17 mouse cellular contexts compared by ENCODE assay signal in the genomic region with DNA sequence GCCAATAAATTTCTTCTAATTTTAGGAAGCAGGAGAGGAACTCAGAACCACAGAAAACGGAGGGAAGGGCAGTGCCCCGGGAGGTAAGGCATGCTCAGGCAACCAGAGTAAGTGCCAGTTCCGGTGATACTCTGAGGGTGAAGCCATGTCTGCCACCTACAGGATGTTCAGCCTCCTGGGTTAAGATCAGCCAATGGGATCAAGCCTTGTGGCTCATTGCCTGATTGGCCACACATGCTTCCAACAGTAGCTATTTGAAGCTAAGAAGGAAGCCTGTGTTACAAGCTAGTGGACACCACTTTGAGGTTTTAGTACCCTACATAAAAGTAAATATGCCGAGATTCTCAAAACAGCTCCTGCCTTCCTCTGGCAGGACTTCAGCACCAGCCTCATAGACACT. TPM values are rescaled to one million over a fixed set of nuclear protein-coding genes. Genes with fewer than 3 reads are reported as not detected.
DNase-seq lines count a peak whose midpoint lies in the region; ATAC-seq and TF ChIP-seq lines count a peak whose summit lies in the region.
"Had no signal": no experiment of that assay in that cellular context is flagged by ENCODE, and none has a peak within 500 bp of the region (broad histone marks: within the 10 kb centered on the region; RNA-seq: fewer than 3 reads in every experiment).

No protein-coding gene starts in this region.

- whole genome bisulfite sequencing in stomach, postnatal 0 days: 64% methylated on average over 4 of the region's 4 CpGs

- no peaks in the 10 kb centered on the region for H3K27me3 ChIP-seq in stomach, postnatal 0 days (ENCODE audit: control insufficient read depth, insufficient read depth, low read length)
- H3K27me3 ChIP-seq: forebrain, embryonic 15.5 days; heart, embryonic 15.5 days; midbrain, embryonic 12.5 days had no signal

- H3K9me3 ChIP-seq in stomach, postnatal 0 days (ENCODE audit: control insufficient read depth, low read length): no peaks in the 10 kb centered on the region
- H3K9me3 ChIP-seq: forebrain, embryonic 15.5 days; heart, embryonic 15.5 days; midbrain, embryonic 12.5 days had no signal

- no peak overlapping the region for H3K4me2 ChIP-seq in stomach, postnatal 0 days (replicated peaks; ENCODE audit: low read depth)
- H3K4me2 ChIP-seq: forebrain, embryonic 15.5 days; heart, embryonic 15.5 days; midbrain, embryonic 12.5 days had no signal

- H3K9ac ChIP-seq in stomach, postnatal 0 days (ENCODE audit: low read length): no peak overlapping the region
- H3K9ac ChIP-seq: forebrain, embryonic 15.5 days; heart, embryonic 15.5 days; midbrain, embryonic 12.5 days had no signal

- DNase-seq in gastrocnemius, adult 2 months: no peak
- no peak for DNase-seq in gastrocnemius, postnatal 25 days
- DNase-seq in CD4-positive helper T cell, adult 2 months (ENCODE audit: low read depth, low spot score): peak; percentile 51
- peak; percentile 22 for DNase-seq in adipocyte (ENCODE audit: low spot score)
- no peak for DNase-seq in stomach, postnatal 0 days (ENCODE audit: low spot score)
- DNase-seq in left cerebral cortex, adult 8-10 months (ENCODE audit: low spot score in 2 of 2): no peak
- no peak for DNase-seq in ovary, adult 18-20 months (ENCODE audit: low spot score)
- no peak for DNase-seq in frontal cortex, postnatal 36 days (ENCODE audit: low spot score in 2 of 2)
- DNase-seq: cerebellum, adult 11 months; gastrocnemius, postnatal 36 days; kidney, postnatal 14 days; spleen, adult 18-20 months had no signal

- no peak overlapping the region for H3K4me3 ChIP-seq in gastrocnemius, adult 2 months
- H3K4me3 ChIP-seq in stomach, postnatal 0 days (ENCODE audit: low read depth, low read length): no peak overlapping the region
- H3K4me3 ChIP-seq: forebrain, embryonic 15.5 days; heart, embryonic 15.5 days; midbrain, embryonic 12.5 days had no signal

- no peak overlapping the region for H3K27ac ChIP-seq in gastrocnemius, adult 2 months
- H3K27ac ChIP-seq in stomach, postnatal 0 days (replicated peaks): no peak overlapping the region
- H3K27ac ChIP-seq: forebrain, embryonic 15.5 days; heart, embryonic 15.5 days; midbrain, embryonic 12.5 days had no signal

- no peak for TF ChIP-seq EP300 in stomach, postnatal 0 days (optimal IDR thresholded peaks at IDR 0.05)

- H3K4me1 ChIP-seq in stomach, postnatal 0 days (replicated peaks; ENCODE audit: control insufficient read depth, insufficient read depth): no peaks in the 10 kb centered on the region
- H3K4me1 ChIP-seq: forebrain, embryonic 15.5 days; heart, embryonic 15.5 days; midbrain, embryonic 12.5 days had no signal

- intact Hi-C loops in gastrocnemius, adult 2 months (cut with DNase I): no loop called here

- no peak for ATAC-seq in stomach, postnatal 0 days (ENCODE audit: low FRiP score, low TSS enrichment)
- ATAC-seq: forebrain, embryonic 15.5 days; inflammation-experienced regulatory T-cells, adult 6 months; lung, postnatal 0 days had no signal

- no peaks in the 10 kb centered on the region for H3K36me3 ChIP-seq in stomach, postnatal 0 days (ENCODE audit: control insufficient read depth, insufficient read depth, low read length)
- H3K36me3 ChIP-seq: forebrain, embryonic 15.5 days; heart, embryonic 15.5 days; midbrain, embryonic 12.5 days had no signal

- peak; percentile 21; the same call in 1 of the 2 replicates for TF ChIP-seq CTCF in gastrocnemius, adult 2 months (IDR thresholded peaks at IDR 0.05)
- 0 out of 2 replicates have a peak, but pooled peaks have one; percentile 7 for TF ChIP-seq CTCF in stomach, postnatal 0 days (IDR thresholded peaks at IDR 0.05; ENCODE audit: low read depth)

RNA-seq across cellular contexts. Expression of a gene that starts 43.2 kb away (rescaled TPM):
- under 1 TPM; 0.31 to 0.61 TPM for total RNA-seq in gastrocnemius, adult 2 months (2021)
- total RNA-seq in gastrocnemius, postnatal 25 days (2021): 1 to 10 TPM; 1.0 to 1.2 TPM
- polyA plus RNA-seq in stomach, postnatal 0 days (2015; fragmentation: Nextera tagmentation; extraction: Ambion mirVana): 15.2 and 17.6 TPM in 2 replicates
- 1 to 10 TPM; 1.8 to 8.3 (median 4.6) TPM for total RNA-seq in left cerebral cortex, adult 8-10 months (2022)

RNA-seq across cellular contexts. Expression of a gene that starts 52.2 kb away (rescaled TPM):
- under 1 TPM; 0.18 to 0.36 TPM for total RNA-seq in gastrocnemius, adult 2 months (2021)
- total RNA-seq in gastrocnemius, postnatal 25 days (2021): under 1 TPM; 0.19 to 0.26 TPM
- 0.16 and 0.28 TPM in 2 replicates for polyA plus RNA-seq in stomach, postnatal 0 days (2015; fragmentation: Nextera tagmentation; extraction: Ambion mirVana)
- total RNA-seq in left cerebral cortex, adult 8-10 months (2022): 1 to 10 TPM; 1.1 to 1.9 (median 1.2) TPM

RNA-seq across cellular contexts. Expression of a gene that starts 52.3 kb away (rescaled TPM):
- 10 to 100 TPM; 51.1 to 66.7 TPM for total RNA-seq in gastrocnemius, adult 2 months (2021)
- total RNA-seq in gastrocnemius, postnatal 25 days (2021): 10 to 100 TPM; 49.1 to 56.8 TPM
- polyA plus RNA-seq in stomach, postnatal 0 days (2015; fragmentation: Nextera tagmentation; extraction: Ambion mirVana): 35.1 and 37.8 TPM in 2 replicates
- 10 to 100 TPM; 24.0 to 27.9 (median 26.4) TPM for total RNA-seq in left cerebral cortex, adult 8-10 months (2022)

Comparison
In these comparisons a context has a peak if more than half of its experiments do, and no peak if none do; other contexts are left out.
1. DNase-seq: peak in CD4-positive helper T cell, adult 2 months (single experiment) and adipocyte (single experiment); none in gastrocnemius, adult 2 months (single experiment), gastrocnemius, postnatal 25 days (single experiment), stomach, postnatal 0 days (single experiment), left cerebral cortex, adult 8-10 months (0 of 2), ovary, adult 18-20 months (single experiment) and frontal cortex, postnatal 36 days (0 of 2).